ENCODE assay signal across 27 mouse cellular contexts in the genomic region with DNA sequence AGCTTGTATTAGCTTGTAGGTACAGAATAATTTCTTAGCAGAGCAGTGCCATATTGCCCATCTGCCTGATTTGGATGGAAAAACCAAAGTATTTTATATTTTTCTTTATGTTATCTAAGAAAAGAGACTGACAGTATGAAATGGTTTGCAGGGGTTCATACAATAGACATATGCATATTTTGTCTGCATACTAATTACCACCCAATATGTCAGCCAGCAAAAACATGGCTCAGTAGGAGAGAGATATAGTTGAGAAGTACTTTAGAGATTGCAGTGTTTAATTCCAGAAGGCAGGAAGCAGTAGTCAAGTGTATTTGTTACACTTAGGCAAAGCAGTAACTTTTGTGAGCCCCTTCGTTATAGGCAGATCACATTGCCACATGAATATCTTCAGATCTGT.
"Had no signal": no experiment of that assay in that cellular context is flagged by ENCODE, and none has a peak within 500 bp of the region (broad histone marks: within the 10 kb centered on the region; RNA-seq: fewer than 3 reads in every experiment).

No protein-coding gene starts in this region.

- H3K4me3 ChIP-seq: heart, adult 2 months; heart, embryonic 13.5 days; heart, embryonic 15.5 days; hindbrain, embryonic 13.5 days; hindbrain, embryonic 15.5 days; kidney, embryonic 15.5 days; limb, embryonic 13.5 days; limb, embryonic 15.5 days; liver, embryonic 12.5 days had no signal

- H3K27me3 ChIP-seq: heart, embryonic 13.5 days; heart, embryonic 15.5 days; hindbrain, embryonic 13.5 days; hindbrain, embryonic 15.5 days; kidney, embryonic 15.5 days; limb, embryonic 13.5 days; limb, embryonic 15.5 days; liver, embryonic 12.5 days had no signal

- H3K4me1 ChIP-seq: heart, embryonic 13.5 days; heart, embryonic 15.5 days; kidney, embryonic 15.5 days; limb, embryonic 15.5 days; liver, embryonic 12.5 days had no signal

- H3K36me3 ChIP-seq: heart, embryonic 13.5 days; heart, embryonic 15.5 days; hindbrain, embryonic 13.5 days; hindbrain, embryonic 15.5 days; kidney, embryonic 15.5 days; limb, embryonic 13.5 days; limb, embryonic 15.5 days; liver, embryonic 12.5 days had no signal

- H3K9ac ChIP-seq: heart, embryonic 13.5 days; heart, embryonic 15.5 days; hindbrain, embryonic 13.5 days; hindbrain, embryonic 15.5 days; kidney, embryonic 15.5 days; limb, embryonic 13.5 days; limb, embryonic 15.5 days; liver, embryonic 12.5 days; liver, embryonic 14.5 days had no signal

- H3K9me3 ChIP-seq: heart, embryonic 13.5 days; heart, embryonic 15.5 days; hindbrain, embryonic 13.5 days; hindbrain, embryonic 15.5 days; kidney, embryonic 15.5 days; limb, embryonic 13.5 days; limb, embryonic 15.5 days; liver, embryonic 12.5 days had no signal

- H3K27ac ChIP-seq: heart, adult 2 months; heart, embryonic 13.5 days; heart, embryonic 15.5 days; hindbrain, embryonic 13.5 days; hindbrain, embryonic 15.5 days; hindbrain, postnatal 0 days; kidney, embryonic 15.5 days; kidney, postnatal 0 days; limb, embryonic 15.5 days; liver, embryonic 12.5 days; liver, embryonic 14.5 days had no signal

- ATAC-seq: hindbrain, postnatal 0 days; intestine, embryonic 16.5 days; liver, embryonic 12.5 days had no signal

- H3K4me2 ChIP-seq: heart, embryonic 11.5 days; heart, embryonic 13.5 days; heart, embryonic 15.5 days; hindbrain, embryonic 13.5 days; hindbrain, embryonic 15.5 days; kidney, embryonic 15.5 days; limb, embryonic 13.5 days; limb, embryonic 15.5 days; liver, embryonic 12.5 days had no signal

- DNase-seq: gastrocnemius, postnatal 14 days; gastrocnemius, postnatal 36 days; heart, adult 11 months; heart, adult 2 months; heart, postnatal 14 days; heart, postnatal 36 days; kidney, adult 11 months; kidney, adult 2 months; kidney, adult 9 months; kidney, postnatal 14 days; kidney, postnatal 36 days; layer of hippocampus, adult 9-11 months; layer of hippocampus, postnatal 36 days; left cerebral cortex, postnatal 4 days had no signal
